Comparison of ENCODE assay signal across 21 mouse cellular contexts in the genomic region with DNA sequence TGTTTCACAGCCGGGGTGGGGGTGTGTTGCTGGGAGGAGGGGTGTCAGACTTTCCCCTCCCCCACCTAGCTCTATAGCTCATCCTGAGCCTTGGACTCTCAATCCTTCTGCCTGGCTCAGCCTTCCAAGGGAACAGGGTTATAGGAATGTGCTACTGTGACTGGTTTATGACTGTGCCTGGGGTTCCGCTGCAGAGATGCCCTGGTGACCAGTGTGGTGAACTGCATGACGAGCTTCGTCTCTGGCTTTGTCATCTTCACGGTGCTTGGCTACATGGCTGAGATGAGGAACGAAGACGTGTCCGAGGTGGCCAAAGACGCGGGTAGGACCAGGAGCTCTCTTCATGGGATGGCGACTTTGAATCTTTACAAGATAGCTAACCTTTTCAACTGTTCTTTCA. TPM values are rescaled to one million over a fixed set of nuclear protein-coding genes. Genes with fewer than 3 reads are reported as not detected.
DNase-seq lines count a peak whose midpoint lies in the region; ATAC-seq and TF ChIP-seq lines count a peak whose summit lies in the region.
"Had no signal": no experiment of that assay in that cellular context is flagged by ENCODE, and none has a peak within 500 bp of the region (broad histone marks: within the 10 kb centered on the region; RNA-seq: fewer than 3 reads in every experiment).

No protein-coding gene starts in this region.

- no peak overlapping the region for H3K9ac ChIP-seq in kidney, postnatal 0 days (ENCODE audit: low read depth, low read length)
- H3K9ac ChIP-seq in CH12.LX (ENCODE audit: insufficient read depth, low read depth): no peak overlapping the region
- no peak overlapping the region for H3K9ac ChIP-seq in midbrain, embryonic 16.5 days (ENCODE audit: low read depth, low read length)
- H3K9ac ChIP-seq: forebrain, embryonic 13.5 days; heart, embryonic 13.5 days; hindbrain, embryonic 15.5 days had no signal

- no peak for TF ChIP-seq EP300 in CH12.LX (IDR thresholded peaks at IDR 0.05; ENCODE audit: low read length)

- dilution Hi-C loops in CH12.LX (cut with MboI; ENCODE audit: extremely low pct_ligation_motif_present, extremely low pct_unique_long_range_greater_than_20kb, low sequenced_read_pairs): no loop called here

- WGBS in kidney, postnatal 0 days: 66% methylated on average over 11 of the region's 11 CpGs
- WGBS in midbrain, embryonic 16.5 days: 82% methylated on average over 11 of the region's 11 CpGs

- in situ Hi-C loops in CH12.LX (cut with MboI; ENCODE audit: low pct_ligation_motif_present, low pct_unique_long_range_greater_than_20kb, low sequenced_read_pairs): no loop called here

- H3K9me3 ChIP-seq in kidney, postnatal 0 days (replicated peaks; ENCODE audit: low read length): no peaks in the 10 kb centered on the region
- H3K9me3 ChIP-seq in CH12.LX (replicated peaks; ENCODE audit: low read length): no peaks in the 10 kb centered on the region
- H3K9me3 ChIP-seq in midbrain, embryonic 16.5 days (replicated peaks; ENCODE audit: control insufficient read depth, low read length, poor library complexity, severe bottlenecking): no peaks in the 10 kb centered on the region
- H3K9me3 ChIP-seq: embryonic facial prominence, embryonic 10.5 days; forebrain, embryonic 13.5 days; heart, embryonic 13.5 days; hindbrain, embryonic 15.5 days had no signal

- H3K36me3 ChIP-seq in kidney, postnatal 0 days (ENCODE audit: insufficient read depth, low read length): no peaks in the 10 kb centered on the region
- H3K36me3 ChIP-seq in CH12.LX (replicated peaks in 1 of 2; ENCODE audit: control insufficient read depth in 1 of 2, insufficient read depth in 1 of 2, low read length in 1 of 2): no peaks in the 10 kb centered on the region
- H3K36me3 ChIP-seq in midbrain, embryonic 16.5 days (ENCODE audit: control insufficient read depth, insufficient read depth, low read length): no peaks in the 10 kb centered on the region
- H3K36me3 ChIP-seq: embryonic facial prominence, embryonic 10.5 days; heart, embryonic 13.5 days; hindbrain, embryonic 15.5 days had no signal

- TF ChIP-seq CTCF in kidney, postnatal 0 days (IDR thresholded peaks at IDR 0.05; ENCODE audit: low read depth): peak; percentile 41; the same call in 1 of the 2 replicates
- TF ChIP-seq CTCF in CH12.LX (conservative IDR thresholded peaks at IDR 0.05 in 1 of 2, IDR thresholded peaks at IDR 0.05 in 1 of 2; ENCODE audit: low read depth in 2 of 2, low read length in 2 of 2): peak in 1 of 2 experiments; percentile 41; a peak in 2 of 4 replicates

- H3K79me2 ChIP-seq in CH12.LX (replicated peaks; ENCODE audit: control insufficient read depth, extremely low read depth, insufficient read depth, poor library complexity, severe bottlenecking): no peaks in the 10 kb centered on the region

- no peaks in the 10 kb centered on the region for H3K4me1 ChIP-seq in kidney, postnatal 0 days (replicated peaks; ENCODE audit: insufficient read depth, low read length)
- H3K4me1 ChIP-seq in CH12.LX (ENCODE audit: control insufficient read depth in 1 of 2, insufficient read depth in 2 of 2): no peaks in the 10 kb centered on the region
- H3K4me1 ChIP-seq in midbrain, embryonic 16.5 days (ENCODE audit: control insufficient read depth, insufficient read depth, low read length): no peaks in the 10 kb centered on the region
- H3K4me1 ChIP-seq: embryonic facial prominence, embryonic 10.5 days; forebrain, embryonic 13.5 days; hindbrain, embryonic 15.5 days had no signal

- no peaks in the 10 kb centered on the region for H3K27me3 ChIP-seq in kidney, postnatal 0 days (ENCODE audit: insufficient read depth, low read length)
- peaks cover 15% of the 10 kb centered on the region for H3K27me3 ChIP-seq in CH12.LX (replicated peaks)
- H3K27me3 ChIP-seq in midbrain, embryonic 16.5 days (ENCODE audit: control insufficient read depth, insufficient read depth, low read depth, low read length): no peaks in the 10 kb centered on the region
- H3K27me3 ChIP-seq: hindbrain, embryonic 15.5 days had no signal

- no peak overlapping the region for H3K4me2 ChIP-seq in kidney, postnatal 0 days (ENCODE audit: low read length)
- no peak overlapping the region for H3K4me2 ChIP-seq in CH12.LX (ENCODE audit: insufficient read depth, low read depth, poor library complexity, severe bottlenecking)
- H3K4me2 ChIP-seq in midbrain, embryonic 16.5 days (ENCODE audit: low read length): no peak overlapping the region
- H3K4me2 ChIP-seq: forebrain, embryonic 13.5 days; heart, embryonic 13.5 days; hindbrain, embryonic 15.5 days had no signal

- no peak for TF ChIP-seq POLR2A in CH12.LX (IDR thresholded peaks at IDR 0.05; ENCODE audit: low read depth, low read length)

- H3K27ac ChIP-seq in kidney, postnatal 0 days: no peak overlapping the region
- no peak overlapping the region for H3K27ac ChIP-seq in CH12.LX (ENCODE audit: insufficient read depth, low read depth)
- no peak overlapping the region for H3K27ac ChIP-seq in midbrain, embryonic 16.5 days (ENCODE audit: low read length)
- H3K27ac ChIP-seq: embryonic facial prominence, embryonic 10.5 days; forebrain, embryonic 13.5 days; gastrocnemius, adult 2 months; heart, embryonic 13.5 days; hindbrain, embryonic 15.5 days had no signal

- DNase-seq in kidney, postnatal 0 days (ENCODE audit: low spot score): peak; percentile 21
- DNase-seq in kidney, postnatal 25 days: no peak
- DNase-seq in CH12.LX (ENCODE audit: extremely low read depth): no peak
- peak; percentile 55 for DNase-seq in yolk sac, embryonic 10.5 days (ENCODE audit: low spot score)
- no peak for DNase-seq in retina, embryonic 14.5 days (ENCODE audit: low spot score)
- DNase-seq: adrenal gland, adult 2 months; adrenal gland, postnatal 25 days; cerebellum, adult 18-20 months; cerebellum, adult 9-11 months; cerebellum, postnatal 36 days; gastrocnemius, adult 2 months; gastrocnemius, postnatal 25 days; heart, adult 11 months; heart, postnatal 36 days had no signal

- no peak for TF ChIP-seq RAD21 in CH12.LX (IDR thresholded peaks at IDR 0.05; ENCODE audit: low read depth, low read length)

- no peak overlapping the region for H3K4me3 ChIP-seq in kidney, postnatal 0 days (replicated peaks; ENCODE audit: low read depth, low read length)
- no peak overlapping the region for H3K4me3 ChIP-seq in CH12.LX (replicated peaks in 1 of 3; ENCODE audit: low read depth in 2 of 3, low read length in 2 of 3, poor library complexity in 1 of 3)
- no peak overlapping the region for H3K4me3 ChIP-seq in midbrain, embryonic 16.5 days (ENCODE audit: low read depth, low read length)
- H3K4me3 ChIP-seq: embryonic facial prominence, embryonic 10.5 days; forebrain, embryonic 13.5 days; gastrocnemius, adult 2 months; heart, embryonic 13.5 days; hindbrain, embryonic 15.5 days had no signal

- ATAC-seq in kidney, postnatal 0 days (replicated peaks; ENCODE audit: low FRiP score, low read depth): 0 out of 2 replicates have a peak, but pooled peaks have one; percentile 33
- 0 out of 2 replicates have a peak, but pooled peaks have one; percentile 52 for ATAC-seq in common myeloid progenitor, adult 5-6 weeks (replicated peaks; ENCODE audit: low read depth, poor library complexity, severe bottlenecking)
- ATAC-seq in midbrain, embryonic 16.5 days: no peak
- ATAC-seq: forebrain, embryonic 13.5 days had no signal

TF ChIP-seq in CH12.LX, 34 proteins besides CTCF, POLR2A, EP300 and RAD21:
- TF ChIP-seq SMC3 (IDR thresholded peaks at IDR 0.05; ENCODE audit: low read depth, low read length): 0 out of 2 replicates have a peak, but pooled peaks have one; percentile 13
- no peak for TF ChIP-seq UBTF (IDR thresholded peaks at IDR 0.05; ENCODE audit: low read depth, low read length)

RNA-seq across cellular contexts. Expression of a gene that starts 19.6 kb away (rescaled TPM):
- 3.3 and 3.4 TPM in 2 replicates for polyA plus RNA-seq in kidney, postnatal 0 days (2015; fragmentation: Nextera tagmentation; extraction: Ambion mirVana)
- not detected in 2 replicates for total RNA-seq in CH12.LX (2012; rRNA removed)
- total RNA-seq in CH12.LX (2014; rRNA removed): not detected in 2 replicates
- not detected in 2 replicates for polyA plus RNA-seq in CH12.LX (2012; ENCODE audit: insufficient read length, low read depth)
- total RNA-seq in common myeloid progenitor, adult 5-6 weeks (2017): 0.23 TPM in 1 of 2 replicates, not detected in the other
- 7.8 and 10.9 TPM in 2 replicates for polyA plus RNA-seq in midbrain, embryonic 16.5 days (2015; fragmentation: Nextera tagmentation; extraction: Ambion mirVana)
- total RNA-seq: MEL had no signal

Comparison
In these comparisons a context has a peak if more than half of its experiments do, and no peak if none do; other contexts are left out.
1. DNase-seq: peak in kidney, postnatal 0 days (single experiment) and yolk sac, embryonic 10.5 days (single experiment); none in kidney, postnatal 25 days (0 of 2), CH12.LX (single experiment) and retina, embryonic 14.5 days (single experiment).